Mouse (Mus musculus) mouse trophoblast stem cell (cell line): ENCODE measurements around the gene Atpaf1.

Source experiments
- in situ Hi-C, 2 experiments: fragments of 300-500 bp; cut with MseI, MboI; formaldehyde crosslinking; loops; 2 replicates in 1 of 2; 3 replicates in 1 of 2; pipeline ENCODE4 v1.15.1; 2025

Gene Atpaf1

DNA sequence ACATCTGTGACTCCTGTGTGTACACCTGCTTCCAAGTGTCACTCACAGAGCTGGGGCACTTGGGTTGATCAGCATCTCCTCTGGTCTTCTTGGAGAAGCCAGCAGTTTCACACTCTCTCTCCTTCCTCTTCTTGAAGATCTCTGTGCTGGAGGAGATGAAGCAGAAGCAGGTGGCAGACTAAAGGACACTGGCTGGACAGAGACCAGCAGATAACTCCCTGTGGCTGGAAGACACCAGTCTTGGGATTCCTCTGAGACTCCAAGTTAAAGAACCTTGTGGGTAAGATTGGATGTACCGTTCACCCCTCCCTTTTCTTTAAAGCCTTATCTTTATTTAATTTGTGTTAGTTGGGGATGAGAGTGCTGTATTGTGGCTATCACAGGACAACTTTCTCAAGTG is 63.5 kb downstream of the Atpaf1 start:
- in situ Hi-C loops = no loop called here

DNA sequence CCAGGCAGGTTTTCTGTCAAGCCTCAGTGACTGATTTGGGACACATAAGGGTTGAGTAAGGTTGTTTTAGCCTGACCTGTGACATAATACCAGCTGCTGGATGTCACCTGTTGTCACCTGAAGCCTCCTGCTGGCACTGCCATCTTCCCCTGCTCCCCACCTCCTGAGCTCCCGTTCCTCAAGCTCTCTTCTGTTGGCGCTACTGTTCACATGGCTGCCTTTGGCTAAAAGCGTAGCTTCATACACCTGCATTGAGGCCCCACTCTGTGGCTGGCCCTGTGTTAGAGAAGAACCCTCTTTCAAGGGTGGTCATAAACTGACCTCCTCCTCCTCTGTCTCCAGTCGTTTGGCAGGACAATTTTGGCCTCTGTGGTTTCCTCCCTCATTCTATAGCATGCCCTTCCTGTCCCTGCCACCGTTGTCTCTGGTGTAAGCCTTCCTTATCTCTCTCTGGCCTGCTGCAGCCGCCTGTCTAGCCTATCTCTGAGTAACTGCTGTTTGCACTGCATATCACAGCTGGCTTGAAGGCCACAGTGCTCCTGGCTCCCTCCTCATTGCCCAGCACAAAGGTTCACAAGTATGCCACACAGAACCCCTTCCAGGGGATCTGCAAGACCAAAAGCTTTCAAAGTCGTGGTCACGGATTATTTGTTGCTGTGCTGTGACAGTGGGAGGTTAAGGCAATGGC is 64.5 kb downstream of the Atpaf1 start:
- in situ Hi-C loops = no loop called here

DNA sequence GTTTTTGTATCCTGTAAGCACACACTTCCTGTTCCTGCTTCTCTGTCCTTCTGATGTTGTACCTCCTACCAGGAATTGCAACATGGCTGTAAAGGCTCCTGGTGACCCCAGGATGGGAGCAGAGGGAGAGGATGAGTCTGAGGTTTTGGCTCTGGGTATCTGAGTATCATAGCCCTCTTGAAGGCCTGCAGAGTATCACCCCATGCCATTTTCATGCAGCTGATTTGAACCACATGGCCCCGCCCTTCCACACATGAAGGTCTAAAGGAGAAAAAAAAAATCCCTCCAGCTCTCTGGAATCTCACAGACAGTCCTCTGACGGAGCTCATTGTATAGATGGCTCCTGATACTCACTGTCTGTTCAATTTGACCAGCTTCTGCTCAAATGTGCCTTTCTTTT is 65.5 kb downstream of the Atpaf1 start:
- in situ Hi-C loops = no loop called here

DNA sequence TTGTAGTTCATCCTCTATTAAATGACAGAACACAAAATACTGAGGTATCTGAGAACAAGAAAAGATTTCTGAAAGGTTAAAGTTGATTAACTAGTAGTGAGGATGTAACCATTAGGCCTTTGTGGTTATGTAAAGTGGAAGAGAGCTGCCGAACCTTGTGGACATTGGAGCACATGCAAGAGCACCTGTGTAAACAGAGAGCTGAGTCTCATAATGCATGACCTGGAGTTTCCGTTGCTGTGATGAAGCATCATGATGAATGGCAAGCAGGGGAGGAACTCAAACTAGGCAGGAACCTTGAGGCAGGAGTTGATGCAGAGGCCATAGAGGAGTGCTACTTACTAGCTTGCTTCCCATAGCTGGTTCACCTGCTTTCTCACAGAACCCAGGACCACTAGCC is 66.0 kb downstream of the Atpaf1 start:
- in situ Hi-C loops = no loop called here

DNA sequence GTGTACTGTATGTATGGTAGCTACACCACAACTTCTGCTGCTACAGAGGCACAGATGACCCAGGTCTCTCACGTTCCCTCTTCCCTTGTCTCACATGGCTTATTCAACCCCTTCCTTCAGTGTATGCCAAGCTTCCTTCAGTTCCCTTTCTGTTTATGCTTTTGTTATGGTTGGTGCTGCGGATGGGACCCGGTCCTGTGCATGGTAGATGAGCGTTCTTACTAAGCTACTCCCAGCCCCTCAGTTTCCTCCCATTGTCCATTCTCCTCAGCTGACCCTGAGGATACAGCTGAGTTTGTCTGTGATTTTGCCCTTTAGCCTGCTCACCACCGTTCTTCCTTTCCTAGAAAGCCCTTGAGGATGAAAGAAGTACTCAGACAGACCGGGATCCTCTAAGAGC is 67.0 kb downstream of the Atpaf1 start:
- in situ Hi-C loops = no loop called here

DNA sequence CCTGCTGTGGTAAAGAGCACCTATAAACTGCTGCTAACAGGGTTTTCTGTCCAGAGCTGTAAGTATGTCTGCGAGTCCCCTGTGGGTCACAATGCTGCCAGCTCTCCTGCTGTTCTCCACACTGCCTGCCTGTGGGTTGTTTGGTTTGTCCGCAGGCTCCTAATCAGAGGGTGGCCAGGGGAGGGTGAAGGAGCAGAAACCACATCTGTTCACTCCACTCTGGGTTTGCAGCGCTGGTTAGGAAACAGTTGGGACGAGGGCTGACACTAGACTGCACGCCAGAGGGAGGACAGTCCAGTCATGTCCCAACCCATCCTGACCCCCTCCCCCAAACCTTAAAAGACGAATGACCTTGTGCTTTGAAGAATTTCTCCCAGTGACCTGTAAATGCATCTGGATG is 70.5 kb downstream of the Atpaf1 start:
- in situ Hi-C loops = no loop called here

DNA sequence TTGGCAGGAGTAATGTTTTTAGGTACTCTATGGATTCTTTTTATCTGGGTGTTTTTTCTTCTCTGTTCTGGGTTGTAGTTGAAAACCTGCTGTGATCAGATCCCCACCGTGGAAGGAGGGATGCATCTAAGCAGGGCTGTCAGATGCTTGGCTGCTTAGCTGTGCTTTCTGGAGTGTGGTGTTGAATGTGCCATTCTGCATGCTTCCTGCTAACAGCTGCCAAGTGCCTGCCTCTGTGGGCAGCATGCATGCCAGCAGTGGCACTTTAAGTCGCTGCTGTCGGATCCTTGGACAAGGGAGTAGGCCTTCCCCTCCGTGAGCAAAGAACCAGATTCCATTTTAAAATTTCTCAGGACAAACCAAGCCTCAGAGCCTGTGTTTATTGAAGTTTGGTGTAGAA is 71.0 kb downstream of the Atpaf1 start:
- in situ Hi-C loops = no loop called here

DNA sequence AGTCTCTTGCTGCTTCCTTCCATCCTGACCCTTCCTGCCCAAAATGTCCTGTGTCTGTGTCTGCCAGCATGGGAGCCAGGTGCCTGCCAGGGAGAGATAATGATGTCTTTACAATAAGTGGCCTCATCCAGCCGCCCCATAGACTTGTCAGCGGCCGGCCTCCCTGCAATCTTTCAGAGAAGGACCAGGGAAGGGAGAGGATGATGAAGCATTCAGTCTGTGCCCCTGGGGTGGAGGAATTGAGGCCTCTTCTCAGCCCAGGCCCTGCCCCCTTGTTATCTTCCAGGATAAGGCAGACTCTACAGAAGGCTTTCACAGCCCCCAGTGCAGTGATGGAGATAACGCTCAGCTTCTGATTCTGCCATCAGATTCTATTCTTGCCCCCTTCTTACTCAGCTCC is 71.7 kb downstream of the Atpaf1 start:
- in situ Hi-C loops = no loop called here

DNA sequence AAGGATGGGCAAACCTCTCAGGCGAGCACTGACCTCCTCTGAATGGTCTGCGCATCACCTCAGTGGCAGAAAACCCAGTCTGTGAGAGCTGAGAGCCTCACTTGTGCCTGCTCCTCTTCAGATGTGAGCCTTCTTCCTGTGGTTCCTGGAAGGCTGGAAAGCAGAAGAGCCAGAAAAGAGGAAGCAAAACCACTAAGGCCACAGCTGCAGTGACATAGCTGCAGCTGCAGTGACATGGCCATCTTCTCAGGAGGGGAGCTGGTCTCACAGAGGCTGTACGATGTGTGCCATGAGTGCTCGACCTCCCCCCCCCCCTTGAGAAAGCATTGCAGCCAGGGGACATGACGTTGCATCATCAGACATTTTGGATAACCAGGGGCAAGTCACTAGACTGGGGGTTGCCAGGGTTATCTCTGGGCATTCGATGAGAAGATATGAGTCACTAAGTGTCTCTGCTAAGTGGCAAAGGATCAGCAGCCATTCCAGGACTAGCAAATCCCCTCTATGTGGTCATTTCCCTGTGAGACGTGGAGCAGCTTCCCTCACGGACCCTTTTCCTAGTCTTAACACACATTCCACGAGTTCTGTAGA is 72.8 kb downstream of the Atpaf1 start:
- in situ Hi-C loops = no loop called here

DNA sequence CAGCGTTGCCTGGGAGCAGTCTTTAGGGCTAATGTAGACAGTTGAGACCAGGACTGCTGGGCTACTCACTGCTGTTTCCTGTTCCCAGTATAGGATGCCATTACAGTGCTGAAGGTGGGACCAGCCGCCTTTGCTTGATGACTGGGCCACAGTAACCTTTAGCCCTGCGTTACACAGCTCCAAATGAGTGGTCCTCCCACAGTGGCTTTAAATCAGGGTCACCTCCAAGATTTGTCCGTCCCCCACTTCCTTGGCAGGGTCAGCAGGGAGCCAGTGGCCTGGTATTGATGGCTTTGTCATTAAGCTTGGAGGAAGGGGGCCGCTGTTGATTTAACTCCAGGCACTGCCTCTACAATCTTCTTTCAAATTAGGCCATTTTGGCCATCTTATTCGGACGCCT is 78.7 kb downstream of the Atpaf1 start:
- in situ Hi-C loops = no loop called here

DNA sequence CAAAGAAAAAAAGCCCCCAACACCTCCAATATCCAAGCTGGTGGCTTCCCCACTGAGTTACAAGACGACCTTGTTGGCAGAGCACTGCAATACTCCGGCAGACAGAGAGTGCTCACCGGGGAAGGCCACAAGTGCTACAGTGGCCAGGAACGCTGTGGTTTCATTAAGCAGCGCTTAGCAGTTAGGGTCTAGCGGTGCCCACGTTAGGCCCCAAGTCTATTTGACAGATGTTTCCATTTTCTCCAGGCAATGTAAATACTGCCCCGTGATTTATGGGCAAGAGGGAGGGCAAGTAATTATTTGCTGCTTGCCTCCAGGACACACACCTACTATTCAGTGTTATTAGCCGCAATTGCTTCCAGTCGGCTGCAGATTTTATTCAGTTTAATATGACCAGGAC is 79.3 kb downstream of the Atpaf1 start:
- in situ Hi-C loops = no loop called here
